Mouse (Mus musculus) kidney, adult 2 months (tissue): ENCODE data around the gene Tgtp2. TPM values are rescaled to one million over a fixed set of nuclear protein-coding genes. Genes with fewer than 3 reads are reported as not detected.

Experiments
- polyA plus RNA-seq: library from polyadenylated mRNA; depleted of rRNA; stranded (reverse); fragments of >200 nt; gene quantifications from 2 replicates; pipeline ENCODE4 v1.2.3, GENCODE M21; 2012; rRNA removed

Gene Tgtp2
- polyA plus RNA-seq, 1 experiment: 15.1 TPM

Other genes starting within 250 kb of the Tgtp2 start
- gene Trim41, start 246.9 kb downstream of the Tgtp2 start, polyA plus RNA-seq: 26.3 and 27.3 TPM in 2 replicates
- gene Trim7, start 238.1 kb downstream of the Tgtp2 start, polyA plus RNA-seq: 80.3 and 98.8 TPM in 2 replicates
- 9.7 and 10.4 TPM in 2 replicates for gene Gm12184, start 237.6 kb downstream of the Tgtp2 start, polyA plus RNA-seq
- gene Irgm1, start 192.5 kb downstream of the Tgtp2 start, polyA plus RNA-seq: 24.4 and 28.2 TPM in 2 replicates
- gene Gm5431, start 162.0 kb downstream of the Tgtp2 start, polyA plus RNA-seq: 0.19 and 0.20 TPM in 2 replicates
- gene Psme2b, start 118.0 kb downstream of the Tgtp2 start, polyA plus RNA-seq: 4.0 and 6.5 TPM in 2 replicates
- 0.10 and 0.16 TPM in 2 replicates for gene Olfr56, start 85.3 kb downstream of the Tgtp2 start, polyA plus RNA-seq
- gene 9930111J21Rik1, start 84.8 kb downstream of the Tgtp2 start, polyA plus RNA-seq: 2.0 and 3.1 TPM in 2 replicates
- gene Gm12185, start 72.0 kb downstream of the Tgtp2 start, polyA plus RNA-seq: 0.08 and 0.33 TPM in 2 replicates
- 3.7 and 5.5 TPM in 2 replicates for gene Tgtp1, start 70.0 kb downstream of the Tgtp2 start, polyA plus RNA-seq
- gene 9930111J21Rik2, start 13.0 kb downstream of the Tgtp2 start, polyA plus RNA-seq: 1.4 and 2.4 TPM in 2 replicates
- gene Ifi47, start 12.4 kb upstream of the Tgtp2 start, polyA plus RNA-seq: 4.5 and 8.4 TPM in 2 replicates
- gene Olfr1396, start 50.7 kb upstream of the Tgtp2 start, polyA plus RNA-seq: 2.7 and 4.1 TPM in 2 replicates
- not detected in 2 replicates for gene Olfr1395, start 78.1 kb upstream of the Tgtp2 start, polyA plus RNA-seq
- 0.02 TPM in 1 of 2 replicates, not detected in the other for gene Olfr1394, start 90.2 kb upstream of the Tgtp2 start, polyA plus RNA-seq
- gene Btnl9, start 123.0 kb upstream of the Tgtp2 start, polyA plus RNA-seq: 6.4 and 7.5 TPM in 2 replicates
- gene Zfp62, start 139.1 kb upstream of the Tgtp2 start, polyA plus RNA-seq: 2.0 and 2.6 TPM in 2 replicates
- gene Mgat1, start 180.0 kb upstream of the Tgtp2 start, polyA plus RNA-seq: 157 and 198 TPM in 2 replicates
- 0.72 and 1.5 TPM in 2 replicates for gene Olfr1393, start 214.1 kb upstream of the Tgtp2 start, polyA plus RNA-seq
- gene Olfr1392, start 221.1 kb upstream of the Tgtp2 start, polyA plus RNA-seq: 0.46 and 0.47 TPM in 2 replicates
- not detected in 2 replicates for gene Olfr10, start 240.5 kb upstream of the Tgtp2 start, polyA plus RNA-seq